Mouse (Mus musculus) activated CD4-positive, CD25-positive, alpha-beta regulatory T cell (primary cell): Measurements from ENCODE around the gene Adgrl3. TPM values are rescaled to one million over a fixed set of nuclear protein-coding genes. Genes with fewer than 3 reads are reported as not detected.

Experiments used
- polyA plus RNA-seq, 2 experiments: library from polyadenylated mRNA; unstranded; fragments of 100-300 nt; shearing (Covaris generic); gene quantifications; one replicate each; pipeline ENCODE4 v1.2.1; 2017

Gene Adgrl3
- polyA plus RNA-seq = 1 to 10 TPM in 1 of 2 experiments, under 1 TPM in 1; 0.31 to 3.1 TPM

GRCm38 (mm10) chr5:81019590-81020254 is at the start of gene Adgrl3:
Adgrl3 (plus strand) TSS chr5:81020138.

